Comparison of ENCODE assay signal across 27 mouse cellular contexts in the genomic region with DNA sequence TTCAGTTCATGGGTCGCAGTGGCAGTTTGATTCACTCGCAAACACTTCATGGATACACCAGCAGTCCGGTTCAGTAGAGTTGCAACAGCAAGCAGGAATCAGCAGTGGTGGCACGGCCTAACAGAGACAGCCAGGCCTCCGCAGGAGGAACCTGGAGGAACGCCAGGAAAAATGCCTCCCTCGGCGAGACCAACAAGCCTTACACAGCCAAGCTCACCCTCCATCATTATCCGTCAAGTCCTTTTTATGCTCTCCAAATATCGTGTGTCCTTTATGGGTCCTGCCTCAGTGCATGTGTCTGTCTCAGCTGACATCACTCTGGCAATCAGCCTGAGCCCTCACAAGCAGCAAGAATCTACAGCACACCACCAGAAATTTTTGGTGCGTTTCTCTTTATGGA.
DNase-seq lines count a peak whose midpoint lies in the region; ATAC-seq lines count a peak whose summit lies in the region.
"Had no signal": no experiment of that assay in that cellular context is flagged by ENCODE, and none has a peak within 500 bp of the region (broad histone marks: within the 10 kb centered on the region; RNA-seq: fewer than 3 reads in every experiment).

No protein-coding gene starts in this region.

- intact Hi-C loops in left cerebral cortex, postnatal 4 days (cut with DNase I): no loop called here
- intact Hi-C loops in left cerebral cortex, postnatal 36 days (cut with DNase I): no loop called here

- WGBS in embryonic facial prominence, embryonic 14.5 days: 78% methylated on average over 11 of the region's 11 CpGs
- 90% methylated on average over 11 of the region's 11 CpGs for WGBS in embryonic facial prominence, embryonic 10.5 days

- no peak overlapping the region for H3K27ac ChIP-seq in embryonic facial prominence, embryonic 14.5 days (replicated peaks; ENCODE audit: low read depth, low read length)
- no peak overlapping the region for H3K27ac ChIP-seq in embryonic facial prominence, embryonic 10.5 days (replicated peaks)
- H3K27ac ChIP-seq: embryonic facial prominence, embryonic 13.5 days; forebrain, embryonic 10.5 days; forebrain, embryonic 13.5 days; heart, embryonic 15.5 days; hindbrain, embryonic 13.5 days; intestine, embryonic 15.5 days had no signal

- ATAC-seq in embryonic facial prominence, embryonic 14.5 days (ENCODE audit: low read depth): no peak
- ATAC-seq: activated CD4-positive, CD25-positive, alpha-beta regulatory T cell, adult 4 months; CD4-positive, CD25-positive, alpha-beta regulatory T cell, adult 4 months; forebrain, embryonic 13.5 days; forebrain, embryonic 16.5 days; hindbrain, embryonic 16.5 days; intestine, embryonic 15.5 days had no signal

- peaks cover 13% of the 10 kb centered on the region; the same call in 1 of the 2 replicates for H3K4me1 ChIP-seq in embryonic facial prominence, embryonic 14.5 days (ENCODE audit: control insufficient read depth, insufficient read depth, low read length)
- peaks cover 20% of the 10 kb centered on the region for H3K4me1 ChIP-seq in embryonic facial prominence, embryonic 10.5 days

- no peak overlapping the region for H3K4me2 ChIP-seq in embryonic facial prominence, embryonic 14.5 days (ENCODE audit: low read depth, low read length)
- H3K4me2 ChIP-seq: embryonic facial prominence, embryonic 13.5 days; forebrain, embryonic 13.5 days; heart, embryonic 12.5 days; heart, embryonic 15.5 days; hindbrain, embryonic 13.5 days; intestine, embryonic 15.5 days had no signal

- H3K36me3 ChIP-seq in embryonic facial prominence, embryonic 14.5 days (ENCODE audit: control insufficient read depth, insufficient read depth, low read length): no peaks in the 10 kb centered on the region
- no peaks in the 10 kb centered on the region for H3K36me3 ChIP-seq in embryonic facial prominence, embryonic 10.5 days (replicated peaks)
- H3K36me3 ChIP-seq: embryonic facial prominence, embryonic 13.5 days; forebrain, embryonic 10.5 days; heart, embryonic 12.5 days; heart, embryonic 15.5 days; hindbrain, embryonic 10.5 days; hindbrain, embryonic 13.5 days; intestine, embryonic 15.5 days had no signal

- no peaks in the 10 kb centered on the region for H3K27me3 ChIP-seq in embryonic facial prominence, embryonic 14.5 days (replicated peaks; ENCODE audit: control insufficient read depth, insufficient read depth, low read length)
- H3K27me3 ChIP-seq in embryonic facial prominence, embryonic 10.5 days (replicated peaks; ENCODE audit: low read depth, poor library complexity, severe bottlenecking): 0 out of 2 replicates have a peak, but pooled peaks cover 6% of the 10 kb centered on the region
- H3K27me3 ChIP-seq: embryonic facial prominence, embryonic 13.5 days; intestine, embryonic 15.5 days had no signal

- no peak overlapping the region for H3K9ac ChIP-seq in embryonic facial prominence, embryonic 14.5 days (ENCODE audit: low read depth, low read length)
- H3K9ac ChIP-seq: embryonic facial prominence, embryonic 13.5 days; forebrain, embryonic 13.5 days; heart, embryonic 12.5 days; heart, embryonic 15.5 days; hindbrain, embryonic 13.5 days; intestine, embryonic 15.5 days had no signal

- no peak overlapping the region for H3K4me3 ChIP-seq in embryonic facial prominence, embryonic 14.5 days (ENCODE audit: low read depth, low read length)
- H3K4me3 ChIP-seq in embryonic facial prominence, embryonic 10.5 days: no peak overlapping the region
- H3K4me3 ChIP-seq: embryonic facial prominence, embryonic 13.5 days; forebrain, embryonic 10.5 days; forebrain, embryonic 13.5 days; heart, embryonic 12.5 days; heart, embryonic 15.5 days; hindbrain, embryonic 10.5 days; hindbrain, embryonic 13.5 days; intestine, embryonic 15.5 days had no signal

- no peaks in the 10 kb centered on the region for H3K9me3 ChIP-seq in embryonic facial prominence, embryonic 14.5 days (ENCODE audit: control insufficient read depth, low read length)
- 0 out of 2 replicates have a peak, but pooled peaks cover under 1% of the 10 kb centered on the region for H3K9me3 ChIP-seq in embryonic facial prominence, embryonic 10.5 days
- H3K9me3 ChIP-seq: embryonic facial prominence, embryonic 13.5 days; heart, embryonic 15.5 days; hindbrain, embryonic 13.5 days; intestine, embryonic 15.5 days had no signal

- peak; percentile 17 for DNase-seq in embryonic facial prominence, embryonic 14.5 days (ENCODE audit: low spot score)
- no peak for DNase-seq in embryonic facial prominence, embryonic 10.5 days (ENCODE audit: low spot score)
- DNase-seq in left cerebral cortex, postnatal 4 days: peak; percentile 42
- no peak for DNase-seq in left cerebral cortex, postnatal 36 days (ENCODE audit: low spot score in 2 of 2)
- DNase-seq in lung, postnatal 4 days: peak; percentile 9 to 43
- no peak for DNase-seq in lung, postnatal 25 days (ENCODE audit: low spot score)
- DNase-seq in yolk sac, embryonic 10.5 days (ENCODE audit: low spot score): no peak
- DNase-seq: adrenal gland, adult 8-10 months; adrenal gland, postnatal 36 days; cerebellum, adult 11-12 months; cerebellum, adult 8-10 months; gastrocnemius, postnatal 14 days; heart, adult 18-20 months; heart, postnatal 10 days; heart, postnatal 36 days had no signal

Comparison
In these comparisons a context has a peak if more than half of its experiments do, and no peak if none do; other contexts are left out.
1. DNase-seq: peak in embryonic facial prominence, embryonic 14.5 days (single experiment), left cerebral cortex, postnatal 4 days (single experiment) and lung, postnatal 4 days (2 of 2); none in embryonic facial prominence, embryonic 10.5 days (single experiment), left cerebral cortex, postnatal 36 days (0 of 2), lung, postnatal 25 days (single experiment) and yolk sac, embryonic 10.5 days (single experiment).